Mouse (Mus musculus) small intestine, adult 2 months (tissue): ENCODE results near the gene Dppa3. TPM values are rescaled to one million over a fixed set of nuclear protein-coding genes. Genes with fewer than 3 reads are reported as not detected.
A peak's percentile ranks its signal among the peaks of the same experiment; 100 is the strongest.

Experiments used
- H3K27ac ChIP-seq: fragments of 200-500 bp; 2 replicates; pipeline ENCODE4 v1.5.1; 2012; ENCODE audit warnings: low read depth, low read length, control low read depth, inconsistent platforms; ENCODE audit not compliant: insufficient read depth
- H3K27me3 ChIP-seq: fragments of 200-500 bp; 2 replicates; pipeline ENCODE4 v1.6.1; 2012; ENCODE audit warnings: mild to moderate bottlenecking, moderate library complexity, low read length, inconsistent platforms; ENCODE audit not compliant: control insufficient read depth, insufficient read depth
- H3K36me3 ChIP-seq: fragments of 200-500 bp; 2 replicates; pipeline ENCODE4 v1.6.1; 2012; ENCODE audit warnings: mild to moderate bottlenecking, low read length, control low read depth, inconsistent platforms; ENCODE audit not compliant: control insufficient read depth, insufficient read depth
- H3K4me1 ChIP-seq: fragments of 200-500 bp; 2 replicates; pipeline ENCODE4 v1.6.1; 2012; ENCODE audit warnings: low read length, inconsistent platforms, mixed read lengths; ENCODE audit not compliant: control insufficient read depth, insufficient read depth, insufficient read length
- H3K4me3 ChIP-seq: fragments of 200-500 bp; 2 replicates; pipeline ENCODE4 v1.5.1; 2012; ENCODE audit warnings: low read depth, mild to moderate bottlenecking, control low read depth, inconsistent platforms, low read length, moderate library complexity
- CTCF ChIP-seq: fragments of 200-500 bp; IDR thresholded peaks from 2 replicates; pipeline ENCODE4 v1.5.1; 2012; ENCODE audit warnings: low read depth, mild to moderate bottlenecking, control low read depth, inconsistent platforms, low read length, moderate library complexity, mixed read lengths; ENCODE audit not compliant: insufficient replicate concordance, insufficient read length; ENCODE audit errors: extremely low read depth
- POLR2A ChIP-seq: fragments of 200-500 bp; IDR thresholded peaks from 2 replicates; pipeline ENCODE4 v1.6.1; 2012; ENCODE audit warnings: low read depth, mild to moderate bottlenecking, control low read depth, inconsistent platforms, low read length, moderate library complexity
- WGBS: fragments of 180-500 bp; shearing (Covaris S2); methylation state at CpG from one replicate; pipeline ENCODE4 v1.1.7; 2018; 5-methylcytosine and 5-hydroxymethylcytosine counted together
- polyA plus RNA-seq: library from polyadenylated mRNA; depleted of rRNA; stranded (reverse); fragments of >200 nt; gene quantifications from 2 replicates; pipeline ENCODE4 v1.2.3, GENCODE M21; 2012

The Dppa3 gene
- polyA plus RNA-seq, 1 experiment = not detected

GRCm38 (mm10) chr6:122609771-122610170, 16.4 kb upstream of the Dppa3 start, which contains the start of gene Gdf3:
Gene Gdf3 (minus strand): TSS chr6:122610087.
- Histone ChIP-seq H3K27ac (no peak within 1 kb of the TSS), H3K27me3 (no peaks in the 10 kb centered on the region; the same call in 1 of the 2 replicates), H3K36me3 (no peaks in the 10 kb centered on the region), H3K4me3 (no peak within 1 kb of the TSS), H3K4me1 (peaks cover 2% of the 10 kb centered on the region; the same call in 1 of the 2 replicates)
- 35% methylated on average over 14 of the region's 14 CpGs for WGBS
- TF ChIP-seq POLR2A (no peak), CTCF (no peak)

- H3K27ac ChIP-seq = no peak overlapping the region
- no peaks in the 10 kb centered on the region; the same call in 1 of the 2 replicates for H3K27me3 ChIP-seq
- no peak overlapping the region for H3K4me3 ChIP-seq
- peaks cover 2% of the 10 kb centered on the region; the same call in 1 of the 2 replicates for H3K4me1 ChIP-seq
- TF ChIP-seq POLR2A (no peak), CTCF (no peak)
- H3K36me3 ChIP-seq = no peaks in the 10 kb centered on the region
- 84% methylated on average over 4 of the region's 4 CpGs for WGBS
Measured at GRCm38 (mm10) chr6:122612426-122612825, 13.8 kb upstream of the Dppa3 start.

- no peak overlapping the region for H3K27ac ChIP-seq
- 73% methylated on average over 2 of the region's 2 CpGs for WGBS
- TF ChIP-seq CTCF (no peak), POLR2A (no peak)
- no peaks in the 10 kb centered on the region for H3K36me3 ChIP-seq
- no peaks in the 10 kb centered on the region; the same call in 1 of the 2 replicates for H3K4me1 ChIP-seq
- no peak overlapping the region for H3K4me3 ChIP-seq
- no peaks in the 10 kb centered on the region; the same call in 1 of the 2 replicates for H3K27me3 ChIP-seq
Measured at GRCm38 (mm10) chr6:122614047-122614446, 12.2 kb upstream of the Dppa3 start.

- H3K27ac ChIP-seq = no peak overlapping the region
- WGBS = 28% methylated on average over 3 of the region's 3 CpGs
- no peak for TF ChIP-seq CTCF
- no peak for TF ChIP-seq POLR2A
- H3K4me3 ChIP-seq = no peak overlapping the region
- peaks cover 5% of the 10 kb centered on the region; the same call in 1 of the 2 replicates for H3K4me1 ChIP-seq
- H3K36me3 ChIP-seq = no peaks in the 10 kb centered on the region
- no peaks in the 10 kb centered on the region; the same call in 1 of the 2 replicates for H3K27me3 ChIP-seq
Measured at GRCm38 (mm10) chr6:122616022-122616421, 10.2 kb upstream of the Dppa3 start.

- Histone ChIP-seq H3K36me3 (no peaks in the 10 kb centered on the region), H3K4me3 (no peak overlapping the region), H3K27me3 (no peaks in the 10 kb centered on the region), H3K4me1 (peaks cover 13% of the 10 kb centered on the region; the same call in 1 of the 2 replicates), H3K27ac (no peak overlapping the region)
- WGBS = 29% methylated on average over 6 of the region's 6 CpGs
- TF ChIP-seq CTCF (no peak), POLR2A (no peak)
Measured at GRCm38 (mm10) chr6:122621066-122621465, 5.1 kb upstream of the Dppa3 start.

- Histone ChIP-seq H3K36me3 (no peaks in the 10 kb centered on the region), H3K4me3 (no peak overlapping the region), H3K27me3 (no peaks in the 10 kb centered on the region), H3K4me1 (peaks cover 16% of the 10 kb centered on the region; the same call in 1 of the 2 replicates), H3K27ac (peak overlapping the region; percentile 50; the same call in 1 of the 2 replicates)
- 65% methylated on average over 5 of the region's 5 CpGs for WGBS
- TF ChIP-seq CTCF = no peak
- TF ChIP-seq POLR2A = no peak
Measured at GRCm38 (mm10) chr6:122624480-122624879, 1.7 kb upstream of the Dppa3 start.

- WGBS = 23% methylated on average over 4 of the region's 4 CpGs
- no peak for TF ChIP-seq POLR2A
- TF ChIP-seq CTCF = no peak
- no peaks in the 10 kb centered on the region for H3K36me3 ChIP-seq
- H3K27ac ChIP-seq = peak overlapping the region; percentile 63; the same call in 1 of the 2 replicates
- peaks cover 16% of the 10 kb centered on the region; the same call in 1 of the 2 replicates for H3K4me1 ChIP-seq
- no peaks in the 10 kb centered on the region for H3K27me3 ChIP-seq
- no peak overlapping the region for H3K4me3 ChIP-seq
Measured at GRCm38 (mm10) chr6:122625156-122625555, 1.1 kb upstream of the Dppa3 start.
